Mouse (Mus musculus): ENCODE measurements around the gene Pou6f2. TPM values are rescaled to one million over a fixed set of nuclear protein-coding genes. Genes with fewer than 3 reads are reported as not detected.

Pou6f2 gene
- polyA plus RNA-seq, 1 experiment from 2014 or later = 4.2 TPM

DNA sequence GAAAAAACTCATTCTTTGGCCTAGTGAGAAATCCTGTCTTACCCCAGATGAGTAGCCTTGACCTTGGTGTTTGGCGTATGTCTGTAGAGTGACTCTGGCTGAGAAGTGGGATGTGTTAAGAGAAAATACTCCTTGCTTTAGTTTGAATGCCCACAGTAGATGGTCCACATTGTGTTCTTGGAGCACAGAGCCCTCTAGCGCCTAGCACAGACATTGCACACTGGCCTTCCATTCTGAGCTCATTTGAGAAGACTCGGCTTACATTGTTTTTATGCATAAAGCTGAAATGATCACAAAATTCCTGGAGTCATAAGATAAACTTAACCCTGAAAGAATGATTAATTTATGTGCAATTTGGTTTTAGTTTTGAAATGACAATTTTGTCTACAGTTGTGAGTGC lies 223.5 kb downstream of the Pou6f2 start:
- peak; percentile 36 for DNase-seq (ENCODE audit: low spot score)
- 53% methylated on average over 3 of the region's 3 CpGs for WGBS
- Histone ChIP-seq H3K9me3 (replicated peaks) (no peaks in the 10 kb centered on the region), H3K27ac (replicated peaks) (no peak overlapping the region), H3K4me1 (peaks cover 6% of the 10 kb centered on the region), H3K4me3 (no peak overlapping the region), H3K36me3 (no peaks in the 10 kb centered on the region), H3K27me3 (ENCODE audit: low read depth, poor library complexity, severe bottlenecking) (no peaks in the 10 kb centered on the region)

DNA sequence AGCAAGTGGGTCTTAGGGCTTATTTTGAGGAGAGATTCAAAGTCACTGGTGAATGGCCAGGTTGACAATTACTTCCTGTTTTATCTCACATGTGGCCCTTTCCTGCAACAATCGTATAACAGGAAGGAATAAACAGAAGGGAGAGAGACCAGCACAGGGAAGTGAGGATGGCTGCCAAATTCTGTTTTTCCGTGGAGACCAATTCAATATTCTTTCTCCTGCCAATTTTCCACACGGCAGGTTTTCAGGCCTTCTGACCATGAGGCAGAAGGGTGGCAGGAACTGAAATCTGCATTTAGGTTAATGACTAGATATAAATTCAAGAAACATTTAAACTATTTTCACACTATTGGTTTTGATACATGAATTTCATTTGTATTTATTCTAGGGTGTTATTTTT lies 224.5 kb downstream of the Pou6f2 start:
- DNase-seq (ENCODE audit: low spot score) = no peak
- Histone ChIP-seq H3K4me3 (no peak overlapping the region), H3K9me3 (replicated peaks) (no peaks in the 10 kb centered on the region), H3K27me3 (ENCODE audit: low read depth, poor library complexity, severe bottlenecking) (no peaks in the 10 kb centered on the region), H3K27ac (replicated peaks) (no peak overlapping the region), H3K36me3 (no peaks in the 10 kb centered on the region), H3K4me1 (peaks cover 6% of the 10 kb centered on the region)
- WGBS = 82% methylated on average over 3 of the region's 3 CpGs

DNA sequence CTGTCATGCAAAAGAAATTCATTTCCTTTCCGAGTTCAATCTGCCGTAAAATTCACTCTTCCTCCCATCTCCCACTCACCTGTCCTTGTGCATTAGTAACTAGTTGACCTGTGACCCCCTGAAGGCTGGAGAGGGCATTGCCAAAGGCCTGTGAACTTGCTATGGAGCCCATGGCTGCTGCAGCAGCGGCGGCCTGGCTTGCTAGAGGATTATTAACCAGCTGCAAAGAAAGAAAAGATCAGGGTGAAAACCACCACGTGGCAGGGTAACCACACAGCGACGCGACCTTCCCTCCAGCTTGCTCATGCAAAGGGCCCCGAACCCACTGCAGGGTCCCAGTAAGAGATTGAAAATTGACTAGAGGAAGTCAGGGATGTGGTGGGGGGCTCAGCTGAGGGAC lies 225.2 kb downstream of the Pou6f2 start:
- peak; percentile 16 for DNase-seq (ENCODE audit: low spot score)
- Histone ChIP-seq H3K4me3 (no peak overlapping the region), H3K27me3 (ENCODE audit: low read depth, poor library complexity, severe bottlenecking) (no peaks in the 10 kb centered on the region), H3K27ac (replicated peaks) (peak overlapping the region; percentile 43; the same call in 1 of the 2 replicates), H3K36me3 (no peaks in the 10 kb centered on the region), H3K4me1 (peaks cover 6% of the 10 kb centered on the region), H3K9me3 (replicated peaks) (no peaks in the 10 kb centered on the region)
- WGBS = 40% methylated on average over 9 of the region's 9 CpGs

DNA sequence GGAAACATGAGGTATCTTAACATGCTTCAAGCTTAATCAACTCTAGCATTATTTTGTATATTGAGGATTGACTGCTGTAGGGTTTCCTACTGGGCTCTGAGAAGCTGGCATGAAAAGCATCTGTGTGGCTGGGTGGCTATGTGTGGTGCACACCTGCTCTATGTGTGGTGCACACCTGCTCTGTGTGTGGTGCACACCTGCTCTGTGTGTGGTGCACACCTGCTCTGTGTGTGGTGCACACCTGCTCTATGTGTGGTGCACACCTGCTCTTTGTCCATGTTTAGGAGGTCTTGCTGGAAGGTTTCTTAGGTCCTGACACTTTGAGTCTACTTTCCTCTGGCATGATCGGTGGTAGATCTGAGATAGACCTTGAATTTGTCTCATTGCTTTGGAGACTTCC lies 233.3 kb downstream of the Pou6f2 start:
- 89% methylated on average over 1 of the region's 1 CpGs for WGBS
- no peaks in the 10 kb centered on the region for H3K27me3 ChIP-seq (ENCODE audit: low read depth, poor library complexity, severe bottlenecking)

DNA sequence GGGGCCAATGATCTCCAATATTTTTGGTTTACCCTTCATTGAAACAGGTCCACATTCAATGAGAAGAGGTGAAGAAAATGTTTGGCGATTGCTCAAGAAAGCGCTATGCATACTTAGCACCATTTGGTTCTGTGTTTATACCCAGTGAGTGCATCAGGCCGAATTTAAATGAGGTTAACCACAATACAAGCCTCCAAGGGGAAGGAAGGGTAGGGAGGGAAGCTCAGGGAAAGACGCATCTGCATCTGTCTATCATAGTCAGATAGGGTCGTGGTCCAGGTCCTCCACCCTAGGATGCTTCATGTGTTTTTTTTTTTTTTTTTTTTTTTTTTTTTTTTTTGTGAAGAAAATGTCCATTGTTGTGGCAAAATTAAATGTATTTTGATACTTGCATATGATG lies 236.9 kb downstream of the Pou6f2 start:
- H3K9me3 ChIP-seq (replicated peaks) = no peaks in the 10 kb centered on the region
- H3K4me1 ChIP-seq = peaks cover 6% of the 10 kb centered on the region; the same call in 1 of the 2 replicates
- no peak for DNase-seq (ENCODE audit: low spot score)
- H3K27ac ChIP-seq (replicated peaks) = no peak overlapping the region
- no peaks in the 10 kb centered on the region for H3K27me3 ChIP-seq (ENCODE audit: low read depth, poor library complexity, severe bottlenecking)
- 70% methylated on average over 5 of the region's 5 CpGs for WGBS
- no peak overlapping the region for H3K4me3 ChIP-seq
- no peaks in the 10 kb centered on the region for H3K36me3 ChIP-seq

More for the DNA sequence above, 233.3 kb downstream of the Pou6f2 start:
- Histone ChIP-seq H3K4me1 (no peaks in the 10 kb centered on the region), H3K9me3 (replicated peaks) (no peaks in the 10 kb centered on the region), H3K36me3 (no peaks in the 10 kb centered on the region), H3K4me3 (no peak overlapping the region), H3K27ac (replicated peaks) (no peak overlapping the region)
- no peak for DNase-seq (ENCODE audit: low spot score)

DNA sequence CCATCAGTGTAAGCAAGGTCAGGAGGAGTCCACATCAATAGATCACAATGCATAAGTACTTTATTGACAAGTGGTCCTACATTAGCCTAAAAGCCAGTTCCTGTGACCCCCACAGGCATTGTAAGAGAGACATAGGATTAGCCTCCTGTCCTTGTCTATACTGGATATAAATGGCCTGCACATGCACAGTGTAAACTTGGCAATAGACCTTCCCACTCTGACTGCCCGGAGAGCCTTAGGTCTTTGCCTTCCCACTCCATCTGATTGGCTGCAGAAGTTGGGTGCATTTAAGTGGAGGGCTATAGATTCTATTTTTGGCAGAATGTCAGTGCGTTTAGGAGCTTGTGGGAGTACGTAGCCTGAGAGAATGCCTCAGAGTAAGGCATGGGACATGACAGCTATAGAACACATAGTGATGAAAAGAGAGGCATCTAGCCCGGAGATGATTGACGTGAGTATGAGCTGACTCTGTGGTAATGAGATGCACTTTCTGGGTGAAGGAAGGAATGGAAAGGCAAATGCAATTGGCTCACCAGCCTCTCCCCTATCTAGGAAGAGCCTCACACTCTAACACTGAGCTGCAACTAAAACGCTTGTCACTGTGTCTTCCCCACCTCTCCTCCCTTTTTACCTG lies 243.4 kb downstream of the Pou6f2 start:
- Histone ChIP-seq H3K27ac (replicated peaks) (no peak overlapping the region), H3K36me3 (no peaks in the 10 kb centered on the region), H3K27me3 (ENCODE audit: low read depth, poor library complexity, severe bottlenecking) (no peaks in the 10 kb centered on the region), H3K4me3 (no peak overlapping the region), H3K4me1 (peaks cover 6% of the 10 kb centered on the region; the same call in 1 of the 2 replicates), H3K9me3 (replicated peaks) (no peaks in the 10 kb centered on the region)
- 85% methylated on average over 6 of the region's 6 CpGs for WGBS
- no peak for DNase-seq (ENCODE audit: low spot score)

DNA sequence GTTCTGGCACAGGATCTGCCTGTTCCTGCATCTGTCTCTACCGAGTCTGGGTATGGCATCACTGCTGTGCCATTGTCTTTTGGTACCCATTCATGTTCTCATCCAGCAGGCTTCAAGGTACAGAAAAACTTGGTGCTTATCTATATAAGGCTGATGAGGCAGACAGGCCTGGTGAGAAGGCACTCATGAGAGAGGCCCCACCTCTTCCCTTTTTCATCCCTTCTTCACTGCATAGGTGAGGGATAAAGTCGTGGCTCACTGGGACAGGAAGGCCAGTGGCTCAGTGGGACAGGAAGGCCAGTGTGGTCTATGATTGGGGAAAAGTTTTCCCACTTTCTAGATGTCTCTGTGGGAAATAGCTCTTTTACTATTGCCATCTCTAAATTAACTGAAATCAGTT lies 263.8 kb downstream of the Pou6f2 start:
- Histone ChIP-seq H3K4me1 (peaks cover 32% of the 10 kb centered on the region), H3K36me3 (no peaks in the 10 kb centered on the region), H3K9me3 (replicated peaks) (no peaks in the 10 kb centered on the region), H3K27ac (replicated peaks) (no peak overlapping the region), H3K4me3 (no peak overlapping the region), H3K27me3 (ENCODE audit: low read depth, poor library complexity, severe bottlenecking) (peaks cover 9% of the 10 kb centered on the region; the same call in 1 of the 2 replicates)
- 71% methylated on average over 2 of the region's 2 CpGs for WGBS
- no peak for DNase-seq (ENCODE audit: low spot score)

DNA sequence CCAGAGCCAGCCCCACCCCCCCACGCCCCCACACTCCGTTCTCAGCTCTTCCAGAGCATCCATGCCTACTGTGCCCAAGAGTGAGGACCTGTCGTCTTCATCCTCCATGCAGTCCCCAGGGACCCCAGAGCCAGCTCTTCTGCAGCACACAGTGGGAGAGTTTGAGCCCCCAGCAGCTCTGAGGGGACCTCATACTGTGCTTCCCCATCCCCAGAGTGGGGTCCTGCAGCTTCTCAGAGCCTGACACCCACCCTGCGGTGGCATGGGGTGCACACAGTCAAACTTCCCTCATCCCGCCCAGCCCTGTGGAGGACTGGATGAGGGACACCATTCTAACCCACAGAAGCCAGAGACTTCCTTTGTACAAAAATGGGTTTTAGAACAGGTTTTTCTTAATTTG lies 264.3 kb downstream of the Pou6f2 start:
- peaks cover 37% of the 10 kb centered on the region for H3K4me1 ChIP-seq
- no peaks in the 10 kb centered on the region for H3K36me3 ChIP-seq
- H3K4me3 ChIP-seq = no peak overlapping the region
- 49% methylated on average over 5 of the region's 5 CpGs for WGBS
- H3K27ac ChIP-seq (replicated peaks) = peak overlapping the region; percentile 59; the same call in 1 of the 2 replicates
- H3K27me3 ChIP-seq (ENCODE audit: low read depth, poor library complexity, severe bottlenecking) = peaks cover 9% of the 10 kb centered on the region; the same call in 1 of the 2 replicates
- no peaks in the 10 kb centered on the region for H3K9me3 ChIP-seq (replicated peaks)
- DNase-seq (ENCODE audit: low spot score) = no peak

DNA sequence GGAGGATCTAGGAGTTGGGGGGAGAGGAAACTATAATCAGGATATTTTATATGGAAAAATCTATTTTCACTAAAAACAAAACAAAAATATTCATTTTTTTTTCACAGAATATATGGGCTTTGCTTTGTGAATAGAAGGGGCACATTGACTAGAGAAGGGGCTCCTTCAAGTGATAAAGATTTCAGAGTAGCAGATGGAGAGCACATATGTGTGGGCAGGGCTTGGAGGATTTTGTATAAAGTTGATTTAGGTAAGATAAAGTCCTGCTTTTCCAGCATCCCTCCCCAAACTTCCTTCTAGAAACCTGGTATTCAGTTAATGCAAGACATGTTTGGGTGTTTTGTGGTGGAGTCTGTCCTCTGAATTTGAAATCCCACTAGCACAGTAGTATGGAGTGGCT lies 266.2 kb downstream of the Pou6f2 start:
- peaks cover 55% of the 10 kb centered on the region for H3K4me1 ChIP-seq
- peaks cover 9% of the 10 kb centered on the region; the same call in 1 of the 2 replicates for H3K27me3 ChIP-seq (ENCODE audit: low read depth, poor library complexity, severe bottlenecking)
- H3K36me3 ChIP-seq = no peaks in the 10 kb centered on the region
- H3K9me3 ChIP-seq (replicated peaks) = no peaks in the 10 kb centered on the region
- no peak for DNase-seq (ENCODE audit: low spot score)
- no peak overlapping the region for H3K27ac ChIP-seq (replicated peaks)
- H3K4me3 ChIP-seq = no peak overlapping the region

DNA sequence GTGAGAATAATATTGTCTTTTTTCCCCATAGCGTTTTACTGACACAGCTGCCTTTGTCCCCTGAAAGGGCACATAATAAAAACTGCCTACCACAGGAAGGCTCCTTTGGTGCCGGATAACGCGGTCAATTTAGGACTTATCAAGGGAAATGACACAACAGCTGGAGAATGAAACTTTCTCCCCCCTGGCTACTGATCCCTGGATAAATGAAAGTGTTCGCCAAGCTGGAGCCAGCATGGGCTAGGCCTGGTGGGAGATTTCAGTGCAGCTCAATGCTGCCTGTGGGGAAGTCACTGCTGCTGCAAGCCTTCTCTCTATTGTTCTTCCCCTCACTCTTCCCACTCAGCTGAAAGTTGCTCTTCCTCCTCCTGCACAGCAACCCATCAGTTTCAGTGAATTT lies 267.8 kb downstream of the Pou6f2 start:
- H3K36me3 ChIP-seq = no peaks in the 10 kb centered on the region
- H3K4me1 ChIP-seq = peaks cover 68% of the 10 kb centered on the region
- peak; percentile 34 for DNase-seq (ENCODE audit: low spot score)
- H3K4me3 ChIP-seq = no peak overlapping the region
- H3K9me3 ChIP-seq (replicated peaks) = no peaks in the 10 kb centered on the region
- 30% methylated on average over 5 of the region's 5 CpGs for WGBS
- peak overlapping the region; percentile 74 for H3K27ac ChIP-seq (replicated peaks)
- peaks cover 9% of the 10 kb centered on the region; the same call in 1 of the 2 replicates for H3K27me3 ChIP-seq (ENCODE audit: low read depth, poor library complexity, severe bottlenecking)

DNA sequence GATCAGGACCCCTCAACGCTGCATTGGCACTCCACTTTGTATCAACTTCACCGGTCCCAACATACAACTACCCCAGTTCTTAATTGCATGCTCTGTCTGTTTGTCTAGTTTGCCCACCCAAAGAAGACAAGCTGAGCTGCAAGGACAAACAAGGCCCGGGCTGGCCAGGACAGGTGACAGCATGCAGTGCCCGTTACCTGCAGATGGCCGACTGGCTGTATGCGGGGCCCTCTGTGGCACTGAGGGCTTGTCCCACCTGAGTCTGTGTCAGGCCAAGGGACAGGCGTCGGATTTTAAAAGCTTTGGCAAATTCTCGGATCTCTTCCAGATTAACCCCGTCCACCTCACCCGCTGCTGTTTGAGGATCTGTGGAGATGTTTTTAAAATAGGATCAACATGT lies 268.7 kb downstream of the Pou6f2 start:
- 80% methylated on average over 11 of the region's 11 CpGs for WGBS
- peak; percentile 13 for DNase-seq (ENCODE audit: low spot score)
- H3K27me3 ChIP-seq (ENCODE audit: low read depth, poor library complexity, severe bottlenecking) = peaks cover 12% of the 10 kb centered on the region; the same call in 1 of the 2 replicates
- H3K4me1 ChIP-seq = peaks cover 71% of the 10 kb centered on the region
- H3K27ac ChIP-seq (replicated peaks) = peak overlapping the region; percentile 63
- H3K9me3 ChIP-seq (replicated peaks) = no peaks in the 10 kb centered on the region
- H3K4me3 ChIP-seq = no peak overlapping the region
- H3K36me3 ChIP-seq = no peaks in the 10 kb centered on the region

DNA sequence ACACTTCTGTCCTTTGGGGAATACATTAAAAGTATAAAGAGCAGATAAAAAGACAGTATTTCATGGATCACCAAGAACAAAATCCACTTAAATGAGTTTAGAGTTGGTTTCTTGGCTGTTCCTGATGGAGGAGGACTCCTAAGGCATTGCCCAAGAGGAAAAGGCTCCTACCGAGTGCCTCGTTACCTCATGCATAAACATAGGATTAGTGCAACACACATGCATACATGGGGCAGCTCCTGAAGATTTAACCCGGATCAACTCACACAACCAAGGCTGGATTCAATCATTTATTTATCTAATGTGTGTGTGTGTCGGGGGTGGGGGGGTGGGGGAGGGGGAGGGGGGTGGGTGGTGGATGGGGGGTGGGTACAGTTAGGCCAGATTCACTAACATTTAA lies 269.4 kb downstream of the Pou6f2 start:
- Histone ChIP-seq H3K4me1 (peaks cover 68% of the 10 kb centered on the region), H3K4me3 (no peak overlapping the region), H3K9me3 (replicated peaks) (no peaks in the 10 kb centered on the region), H3K36me3 (no peaks in the 10 kb centered on the region), H3K27ac (replicated peaks) (no peak overlapping the region), H3K27me3 (ENCODE audit: low read depth, poor library complexity, severe bottlenecking) (0 out of 2 replicates have a peak, but pooled peaks cover 4% of the 10 kb centered on the region)
- no peak for DNase-seq (ENCODE audit: low spot score)
- WGBS = 8% methylated on average over 4 of the region's 4 CpGs

DNA sequence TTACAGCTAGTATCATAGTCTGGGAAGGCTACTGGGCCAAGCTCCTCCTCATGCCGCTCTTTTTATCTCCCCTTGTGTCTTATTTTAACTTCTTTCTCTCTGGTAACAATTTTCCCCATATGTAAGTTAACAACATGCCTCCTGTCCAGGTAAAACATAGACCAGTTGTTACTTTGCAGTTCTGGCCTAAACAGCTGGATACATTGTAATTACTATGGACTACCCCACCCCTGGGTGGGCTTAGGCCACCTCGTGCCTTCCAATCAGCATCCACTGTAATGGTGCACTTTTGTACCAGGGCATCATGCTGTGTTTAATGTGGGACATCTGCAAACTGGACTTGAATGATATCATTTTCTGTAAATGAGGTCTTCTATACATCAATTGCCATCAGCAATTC lies 271.4 kb downstream of the Pou6f2 start:
- Histone ChIP-seq H3K9me3 (replicated peaks) (no peaks in the 10 kb centered on the region), H3K4me1 (peaks cover 57% of the 10 kb centered on the region), H3K36me3 (no peaks in the 10 kb centered on the region), H3K27me3 (ENCODE audit: low read depth, poor library complexity, severe bottlenecking) (0 out of 2 replicates have a peak, but pooled peaks cover 3% of the 10 kb centered on the region), H3K4me3 (no peak overlapping the region), H3K27ac (replicated peaks) (no peak overlapping the region)
- DNase-seq (ENCODE audit: low spot score) = no peak
- 60% methylated on average over 2 of the region's 2 CpGs for WGBS
